Mouse (Mus musculus): ENCODE data around the gene Nrsn2. TPM values are rescaled to one million over a fixed set of nuclear protein-coding genes. Genes with fewer than 3 reads are reported as not detected.

Nrsn2 gene
- polyA plus RNA-seq, 1 experiment from 2014 or later, result not detected

DNA sequence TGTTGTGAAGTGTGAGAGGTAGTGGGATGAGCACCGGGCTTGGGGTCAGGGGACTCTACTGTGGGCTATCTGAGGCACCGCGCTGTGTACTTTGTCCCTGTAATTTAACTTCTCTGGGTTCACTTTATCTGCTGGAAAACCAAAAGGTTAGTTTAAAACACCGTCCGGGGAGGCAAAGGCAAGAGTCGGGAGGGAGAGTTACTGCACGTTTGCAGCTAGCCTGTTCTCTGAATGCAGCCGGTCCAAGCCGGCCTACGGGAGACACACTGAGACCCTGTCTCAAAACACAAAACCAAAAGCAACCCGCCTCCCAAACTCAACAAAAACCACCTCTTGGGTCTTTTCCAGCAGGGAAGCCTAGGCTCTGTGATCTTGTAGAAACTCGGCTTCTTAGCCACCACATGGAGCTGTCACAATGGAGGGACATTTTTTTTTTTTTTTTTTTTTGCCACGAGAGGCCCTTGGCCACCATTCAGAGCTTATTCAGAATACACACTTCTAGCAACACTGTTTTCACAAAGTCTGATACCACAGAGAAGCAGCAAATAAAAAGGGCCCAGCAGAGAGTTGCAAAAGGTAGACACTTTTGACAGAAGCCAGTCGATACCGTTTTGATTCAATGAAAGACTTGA is 36.2 kb upstream of the Nrsn2 start:
- 6% methylated on average over 15 of the region's 15 CpGs for WGBS

DNA sequence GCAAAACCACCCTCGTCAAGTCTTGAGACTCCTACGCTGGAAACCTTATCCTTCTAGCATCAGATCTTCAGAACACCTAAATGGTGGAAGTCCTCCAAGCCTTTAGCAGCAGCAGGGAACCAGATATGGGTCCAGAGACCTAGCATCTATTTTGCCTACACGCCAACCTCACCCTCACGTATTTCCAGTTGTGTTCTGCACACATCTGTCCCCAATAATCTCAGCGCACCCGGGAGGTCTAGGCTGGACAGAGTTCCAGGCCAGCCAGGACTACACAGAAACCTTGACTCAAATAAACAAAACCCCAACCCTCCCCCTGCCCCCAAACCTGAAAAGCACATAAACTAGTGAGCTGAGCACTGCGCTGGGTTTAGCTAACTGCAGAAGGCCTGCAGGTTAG is 35.0 kb upstream of the Nrsn2 start:
- WGBS, result 13% methylated on average over 7 of the region's 7 CpGs

More for the DNA sequence above, 36.2 kb upstream of the Nrsn2 start:
- peak overlapping the region; percentile 43 for H3K27ac ChIP-seq (ENCODE audit: low read length)
- H3K4me3 ChIP-seq (ENCODE audit: low read depth, low read length), result peak overlapping the region; percentile 17
- H3K9me3 ChIP-seq (ENCODE audit: low read length), result no peaks in the 10 kb centered on the region
- no peaks in the 10 kb centered on the region for H3K27me3 ChIP-seq (replicated peaks; ENCODE audit: insufficient read depth, low read length)
- TF ChIP-seq EP300 (IDR thresholded peaks at IDR 0.05) (no peak), CTCF (IDR thresholded peaks at IDR 0.05) (no peak)
- ATAC-seq (no peak), DNase-seq (ENCODE audit: low spot score) (no peak)
- peak overlapping the region; percentile 29; the same call in 1 of the 2 replicates for H3K9ac ChIP-seq (replicated peaks; ENCODE audit: low read depth)
- H3K4me2 ChIP-seq (replicated peaks; ENCODE audit: low read depth, low read length), result peak overlapping the region; percentile 83
- no peaks in the 10 kb centered on the region for H3K36me3 ChIP-seq (ENCODE audit: insufficient read depth, low read length)
- H3K4me1 ChIP-seq (ENCODE audit: insufficient read depth, low read depth, low read length), result peaks cover 8% of the 10 kb centered on the region; the same call in 1 of the 2 replicates

DNA sequence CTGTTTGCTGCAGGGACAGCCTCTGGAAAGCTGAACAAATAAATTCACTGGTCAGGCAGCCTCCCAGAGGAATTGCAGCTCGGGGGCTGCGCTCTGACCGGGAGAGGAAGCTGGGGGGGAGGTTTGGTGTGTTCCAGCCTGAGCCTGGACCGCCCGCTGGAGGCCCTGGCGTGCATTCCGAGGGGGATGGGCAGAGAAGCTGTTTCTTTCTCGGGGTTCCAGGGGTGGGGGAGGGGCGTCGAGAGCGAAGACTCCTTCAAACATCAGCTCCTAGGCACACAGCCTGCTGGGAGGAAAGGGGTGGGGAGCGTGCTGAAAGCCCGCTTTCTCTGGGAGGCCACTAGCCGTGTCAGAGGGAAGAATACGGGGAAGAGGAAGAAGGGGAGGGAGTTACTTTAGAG is 34.5 kb upstream of the Nrsn2 start:
- ATAC-seq (peak; percentile 40), DNase-seq (ENCODE audit: low spot score) (peak; percentile 89)
- H3K4me2 ChIP-seq (replicated peaks; ENCODE audit: low read depth, low read length), result peak overlapping the region; percentile 83
- no peak overlapping the region for H3K4me3 ChIP-seq (ENCODE audit: low read depth, low read length)
- peak; percentile 29 for TF ChIP-seq CTCF (IDR thresholded peaks at IDR 0.05)
- TF ChIP-seq EP300 (IDR thresholded peaks at IDR 0.05), result no peak
- H3K4me1 ChIP-seq (ENCODE audit: insufficient read depth, low read depth, low read length), result peaks cover 11% of the 10 kb centered on the region; the same call in 1 of the 2 replicates
- H3K9me3 ChIP-seq (ENCODE audit: low read length), result no peaks in the 10 kb centered on the region
- under 1% methylated on average over 15 of the region's 15 CpGs for WGBS
- H3K27ac ChIP-seq (ENCODE audit: low read length), result peak overlapping the region; percentile 34
- no peaks in the 10 kb centered on the region for H3K27me3 ChIP-seq (replicated peaks; ENCODE audit: insufficient read depth, low read length)
- H3K9ac ChIP-seq (replicated peaks; ENCODE audit: low read depth), result 0 out of 2 replicates have a peak overlapping the region, but pooled peaks have one; percentile 19
- no peaks in the 10 kb centered on the region for H3K36me3 ChIP-seq (ENCODE audit: insufficient read depth, low read length)

More for the DNA sequence above, 35.0 kb upstream of the Nrsn2 start:
- Histone ChIP-seq H3K9me3 (ENCODE audit: low read length) (no peaks in the 10 kb centered on the region), H3K4me1 (ENCODE audit: insufficient read depth, low read depth, low read length) (peaks cover 8% of the 10 kb centered on the region; the same call in 1 of the 2 replicates), H3K9ac (replicated peaks; ENCODE audit: low read depth) (no peak overlapping the region), H3K27ac (ENCODE audit: low read length) (peak overlapping the region; percentile 34), H3K4me3 (ENCODE audit: low read depth, low read length) (no peak overlapping the region), H3K4me2 (replicated peaks; ENCODE audit: low read depth, low read length) (peak overlapping the region; percentile 83), H3K27me3 (replicated peaks; ENCODE audit: insufficient read depth, low read length) (no peaks in the 10 kb centered on the region), H3K36me3 (ENCODE audit: insufficient read depth, low read length) (no peaks in the 10 kb centered on the region)
- TF ChIP-seq EP300 (IDR thresholded peaks at IDR 0.05) (no peak), CTCF (IDR thresholded peaks at IDR 0.05) (no peak)
- ATAC-seq (no peak), DNase-seq (ENCODE audit: low spot score) (no peak)

DNA sequence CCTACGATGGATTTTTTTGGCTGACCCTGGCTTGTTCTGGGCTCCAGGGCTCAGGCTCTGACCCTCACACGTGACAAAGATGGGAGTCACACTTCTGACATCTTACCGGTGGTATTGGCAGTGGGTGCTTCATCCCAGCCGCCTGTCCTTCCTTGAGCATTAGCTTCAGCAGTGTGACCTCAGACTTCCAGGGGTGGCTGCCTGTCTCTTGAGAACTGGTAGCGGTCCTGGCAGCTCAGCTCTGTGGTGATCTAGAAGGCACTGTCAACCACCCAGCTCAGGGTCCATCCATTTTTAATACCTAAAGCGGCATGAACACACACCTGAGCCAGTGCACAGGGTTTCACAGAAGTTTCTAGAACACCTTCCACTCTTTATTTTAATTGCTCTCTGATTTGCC is 33.3 kb upstream of the Nrsn2 start:
- H3K4me2 ChIP-seq (replicated peaks; ENCODE audit: low read depth, low read length), result no peak overlapping the region
- H3K27me3 ChIP-seq (replicated peaks; ENCODE audit: insufficient read depth, low read length), result no peaks in the 10 kb centered on the region
- peak overlapping the region; percentile 34; the same call in 1 of the 2 replicates for H3K27ac ChIP-seq (ENCODE audit: low read length)
- no peak for ATAC-seq
- DNase-seq (ENCODE audit: low spot score), result no peak
- H3K36me3 ChIP-seq (ENCODE audit: insufficient read depth, low read length), result no peaks in the 10 kb centered on the region
- no peaks in the 10 kb centered on the region for H3K9me3 ChIP-seq (ENCODE audit: low read length)
- peaks cover 11% of the 10 kb centered on the region; the same call in 1 of the 2 replicates for H3K4me1 ChIP-seq (ENCODE audit: insufficient read depth, low read depth, low read length)
- 56% methylated on average over 6 of the region's 6 CpGs for WGBS
- TF ChIP-seq EP300 (IDR thresholded peaks at IDR 0.05), result no peak
- TF ChIP-seq CTCF (IDR thresholded peaks at IDR 0.05), result no peak
- no peak overlapping the region for H3K9ac ChIP-seq (replicated peaks; ENCODE audit: low read depth)
- no peak overlapping the region for H3K4me3 ChIP-seq (ENCODE audit: low read depth, low read length)

DNA sequence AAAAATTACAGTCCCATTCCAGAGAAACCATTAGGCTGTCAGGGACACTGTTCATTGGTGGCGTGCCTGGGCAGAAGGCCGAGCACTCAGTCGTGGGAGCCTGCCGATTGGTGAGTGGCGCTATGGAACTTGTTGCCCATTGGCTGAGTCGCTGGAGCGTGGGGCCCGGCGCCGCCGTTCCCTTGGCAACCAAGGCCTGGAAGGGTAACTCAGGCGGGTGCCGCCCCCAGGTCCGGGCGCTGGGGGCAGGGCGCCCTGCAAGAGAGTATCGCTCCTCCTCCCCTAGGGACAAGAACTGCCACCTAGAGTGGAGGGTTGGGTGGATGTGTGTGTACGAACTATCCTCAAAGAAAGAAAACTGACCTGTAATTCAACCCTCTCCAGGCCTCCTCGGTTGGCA is 29.7 kb upstream of the Nrsn2 start:
- Histone ChIP-seq H3K9ac (replicated peaks; ENCODE audit: low read depth) (peak overlapping the region; percentile 13; the same call in 1 of the 2 replicates), H3K9me3 (ENCODE audit: low read length) (no peaks in the 10 kb centered on the region), H3K27ac (ENCODE audit: low read length) (peak overlapping the region; percentile 44; the same call in 1 of the 2 replicates), H3K4me3 (ENCODE audit: low read depth, low read length) (peak overlapping the region; percentile 10), H3K27me3 (replicated peaks; ENCODE audit: insufficient read depth, low read length) (no peaks in the 10 kb centered on the region), H3K36me3 (ENCODE audit: insufficient read depth, low read length) (no peaks in the 10 kb centered on the region), H3K4me1 (ENCODE audit: insufficient read depth, low read depth, low read length) (peaks cover 7% of the 10 kb centered on the region; the same call in 1 of the 2 replicates), H3K4me2 (replicated peaks; ENCODE audit: low read depth, low read length) (peak overlapping the region; percentile 38)
- peak; percentile 98 for ATAC-seq
- TF ChIP-seq CTCF (IDR thresholded peaks at IDR 0.05) (peak; percentile 10; the same call in 1 of the 2 replicates), EP300 (IDR thresholded peaks at IDR 0.05) (peak; percentile 29; the same call in 1 of the 2 replicates)
- WGBS, result under 1% methylated on average over 19 of the region's 19 CpGs
- peak; percentile 98 for DNase-seq (ENCODE audit: low spot score)

DNA sequence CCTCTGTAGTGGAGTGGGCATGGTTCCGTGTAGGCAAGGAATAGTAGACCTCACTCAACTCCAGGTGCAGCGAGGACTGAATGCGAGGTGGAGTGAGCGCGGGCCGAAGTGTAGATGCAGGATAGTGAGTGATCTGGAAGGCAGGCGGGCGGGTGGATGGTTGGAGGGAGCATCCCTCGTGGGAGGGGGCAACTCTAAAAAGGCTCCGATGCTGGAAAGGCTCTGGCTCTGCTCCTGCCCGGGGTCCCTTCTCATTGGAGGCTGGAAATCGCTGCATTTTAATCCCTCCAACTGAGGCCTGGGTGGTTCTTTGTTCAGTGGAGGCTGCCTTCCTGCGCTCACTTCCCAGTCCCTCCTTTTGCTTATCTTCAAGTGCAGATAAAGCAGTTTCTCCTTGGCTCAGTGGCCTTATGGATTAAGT is 22.7 kb upstream of the Nrsn2 start:
- Histone ChIP-seq H3K9me3 (ENCODE audit: low read length) (no peaks in the 10 kb centered on the region), H3K4me2 (replicated peaks; ENCODE audit: low read depth, low read length) (peak overlapping the region; percentile 78), H3K27me3 (replicated peaks; ENCODE audit: insufficient read depth, low read length) (no peaks in the 10 kb centered on the region), H3K36me3 (ENCODE audit: insufficient read depth, low read length) (no peaks in the 10 kb centered on the region), H3K4me3 (ENCODE audit: low read depth, low read length) (peak overlapping the region; percentile 85), H3K9ac (replicated peaks; ENCODE audit: low read depth) (no peak overlapping the region), H3K4me1 (ENCODE audit: insufficient read depth, low read depth, low read length) (no peaks in the 10 kb centered on the region), H3K27ac (ENCODE audit: low read length) (peak overlapping the region; percentile 74)
- DNase-seq (ENCODE audit: low spot score) (peak; percentile 46), ATAC-seq (no peak)
- TF ChIP-seq EP300 (IDR thresholded peaks at IDR 0.05) (no peak), CTCF (IDR thresholded peaks at IDR 0.05) (no peak)
- under 1% methylated on average over 13 of the region's 13 CpGs for WGBS

All from lung, postnatal 0 days (tissue).